Mouse (Mus musculus): ENCODE data around the gene Tll2.

- TF ChIP-seq CTCF (IDR thresholded peaks at IDR 0.05; ENCODE audit: control insufficient read depth, insufficient read depth, insufficient read length): no peak
- TF ChIP-seq CEBPB (IDR thresholded peaks at IDR 0.05; ENCODE audit: low read depth): no peak
These were observed 153.1 kb downstream of the Tll2 start for GRCm38 (mm10) chr19:41053530-41053929.

Measured in C2C12 (cell line).